Mouse (Mus musculus): ENCODE measurements around the gene Fam71e2.

- TF ChIP-seq POLR2A (IDR thresholded peaks at IDR 0.05; ENCODE audit: insufficient read depth, low read depth, low read length) (no peak), CTCF (IDR thresholded peaks at IDR 0.05; ENCODE audit: insufficient read depth, low read depth, low read length) (no peak)
Observed at GRCm38 (mm10) chr7:4782130-4782529, 11.0 kb upstream of the Fam71e2 start.

Measured in olfactory bulb, adult 2 months (tissue).